Mouse (Mus musculus) kidney, adult 2 months (tissue): ENCODE results near the gene Ric3. TPM values are rescaled to one million over a fixed set of nuclear protein-coding genes. Genes with fewer than 3 reads are reported as not detected.
A peak's percentile ranks its signal among the peaks of the same experiment; 100 is the strongest.

Source experiments
- DNase-seq: peaks from one replicate; pipeline ENCODE4 v3.0.0; 2021
- H3K27ac ChIP-seq: fragments of 200-500 bp; 2 replicates; pipeline ENCODE4 v1.5.1; 2012; ENCODE audit warnings: low read depth, low read length, control low read depth, inconsistent platforms; ENCODE audit not compliant: insufficient read depth
- H3K27me3 ChIP-seq: fragments of 200-500 bp; replicated peaks from 2 replicates; pipeline ENCODE4 v1.6.1; 2012; ENCODE audit warnings: mild to moderate bottlenecking, moderate library complexity, low read length, inconsistent platforms; ENCODE audit not compliant: control insufficient read depth, insufficient read depth
- H3K36me3 ChIP-seq: fragments of 200-500 bp; 2 replicates; pipeline ENCODE4 v1.6.1; 2012; ENCODE audit warnings: mild to moderate bottlenecking, moderate library complexity, low read length, inconsistent platforms; ENCODE audit not compliant: control insufficient read depth, insufficient read depth
- H3K4me1 ChIP-seq: fragments of 200-500 bp; 2 replicates; pipeline ENCODE4 v1.6.1; 2011; ENCODE audit warnings: low read length; ENCODE audit not compliant: control insufficient read depth, insufficient read depth
- H3K4me3 ChIP-seq: fragments of 200-500 bp; 2 replicates; pipeline ENCODE4 v1.5.1; 2011; ENCODE audit warnings: mild to moderate bottlenecking, low read depth, low read length, control low read depth; ENCODE audit not compliant: insufficient read depth
- CTCF ChIP-seq: fragments of 200-500 bp; conservative IDR thresholded peaks from 2 replicates; pipeline ENCODE4 v1.5.1; 2011; ENCODE audit warnings: low read depth, mild to moderate bottlenecking, control low read depth, low read length, moderate library complexity, mixed read lengths; ENCODE audit not compliant: insufficient read depth, insufficient read length
- POLR2A ChIP-seq: fragments of 200-500 bp; IDR thresholded peaks from one replicate; pipeline ENCODE4 v1.6.1; 2011; ENCODE audit warnings: low read depth, low read length, control low read depth
- WGBS: fragments of 180-500 bp; shearing (Covaris S2); methylation state at CpG from one replicate; pipeline ENCODE4 v1.1.7; 2018; 5-methylcytosine and 5-hydroxymethylcytosine counted together
- polyA plus RNA-seq: library from polyadenylated mRNA; depleted of rRNA; stranded (reverse); fragments of >200 nt; gene quantifications from 2 replicates; pipeline ENCODE4 v1.2.3, GENCODE M21; 2012

Ric3 gene
- polyA plus RNA-seq, 1 experiment = 0.63 TPM

- Histone ChIP-seq H3K27ac (no peak overlapping the region), H3K27me3 (peaks cover 2% of the 10 kb centered on the region; the same call in 1 of the 2 replicates), H3K4me1 (no peaks in the 10 kb centered on the region), H3K4me3 (no peak overlapping the region), H3K36me3 (no peaks in the 10 kb centered on the region)
- WGBS = 96% methylated on average over 1 of the region's 1 CpGs
- TF ChIP-seq POLR2A = no peak
- no peak for TF ChIP-seq CTCF
- no peak for DNase-seq
These were observed 70.6 kb downstream of the Ric3 start for GRCm38 (mm10) chr7:109012575-109012974.

DNA sequence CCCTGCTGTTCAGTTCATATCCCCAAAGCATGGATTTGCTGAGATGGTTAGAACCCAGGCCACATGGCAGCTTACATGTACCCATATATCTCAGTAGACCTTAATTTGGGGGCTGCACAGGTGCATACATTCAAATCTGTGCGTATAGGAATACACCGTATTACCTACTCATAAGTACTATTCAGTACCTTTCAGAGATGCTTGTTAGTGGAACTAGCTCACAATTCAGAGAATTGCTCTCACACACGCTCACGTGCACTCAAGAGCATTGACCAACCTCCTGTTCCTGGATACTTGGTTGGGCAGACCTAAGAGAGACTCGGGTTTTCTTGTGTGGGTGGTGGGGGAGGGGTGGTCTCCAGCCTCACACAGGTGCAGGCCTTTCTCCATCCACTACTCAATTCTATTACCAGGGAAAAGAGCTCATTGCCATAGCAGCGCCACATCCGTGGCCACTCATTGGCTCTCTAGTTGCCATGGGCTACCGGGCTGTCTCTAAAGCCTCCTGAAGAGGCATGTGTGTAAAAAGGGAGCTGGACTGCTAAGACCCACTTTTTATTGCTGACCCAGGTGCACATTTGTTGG lies 71.4 kb downstream of the Ric3 start:
- Histone ChIP-seq H3K27me3 (peaks cover 2% of the 10 kb centered on the region; the same call in 1 of the 2 replicates), H3K4me3 (no peak overlapping the region), H3K36me3 (no peaks in the 10 kb centered on the region), H3K27ac (no peak overlapping the region), H3K4me1 (no peaks in the 10 kb centered on the region)
- DNase-seq = no peak
- WGBS = 60% methylated on average over 8 of the region's 8 CpGs
- TF ChIP-seq CTCF (no peak), POLR2A (no peak)

GRCm38 (mm10) chr7:109010720-109011595 lies 72.2 kb downstream of the Ric3 start:
- Histone ChIP-seq H3K27me3 (peaks cover 2% of the 10 kb centered on the region; the same call in 1 of the 2 replicates), H3K4me3 (no peak overlapping the region), H3K27ac (no peak overlapping the region), H3K4me1 (no peaks in the 10 kb centered on the region), H3K36me3 (no peaks in the 10 kb centered on the region)
- 4% methylated on average over 82 of the region's 82 CpGs for whole genome bisulfite sequencing
- TF ChIP-seq POLR2A (no peak), CTCF (no peak)
- no peak for DNase-seq

GRCm38 (mm10) chr7:109009260-109009659 lies 73.9 kb downstream of the Ric3 start:
- WGBS = 88% methylated on average over 1 of the region's 1 CpGs
- H3K4me3 ChIP-seq = no peak overlapping the region
- no peak for TF ChIP-seq CTCF
- no peak for TF ChIP-seq POLR2A
- DNase-seq = no peak
- H3K27me3 ChIP-seq = peaks cover 2% of the 10 kb centered on the region; the same call in 1 of the 2 replicates
- no peaks in the 10 kb centered on the region for H3K4me1 ChIP-seq
- no peaks in the 10 kb centered on the region for H3K36me3 ChIP-seq
- H3K27ac ChIP-seq = no peak overlapping the region

DNA sequence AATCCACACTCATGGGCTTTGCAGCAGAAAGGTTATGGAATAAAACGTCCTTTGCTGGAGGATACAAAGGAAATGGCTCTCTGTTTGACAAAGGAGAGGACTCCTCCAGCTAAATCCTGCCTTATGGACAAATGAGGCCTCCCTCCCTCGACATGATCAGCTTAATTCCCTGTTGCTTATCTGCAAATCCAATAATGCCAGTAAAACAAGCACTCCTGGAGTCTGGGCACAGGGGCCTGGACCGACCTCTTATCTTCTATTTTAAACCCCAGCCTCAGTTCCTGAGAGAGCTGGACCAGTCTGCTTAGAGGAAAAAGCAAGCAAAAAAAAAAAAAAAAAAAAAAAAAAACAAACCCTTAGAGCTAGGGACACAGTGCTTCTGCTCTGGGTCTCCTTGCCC lies 79.5 kb downstream of the Ric3 start:
- no peak for TF ChIP-seq CTCF
- no peak for TF ChIP-seq POLR2A
- 56% methylated on average over 3 of the region's 3 CpGs for WGBS
- DNase-seq = no peak
- no peak overlapping the region for H3K4me3 ChIP-seq
- H3K27me3 ChIP-seq = no peaks in the 10 kb centered on the region
- H3K27ac ChIP-seq = no peak overlapping the region
- no peaks in the 10 kb centered on the region for H3K36me3 ChIP-seq
- H3K4me1 ChIP-seq = no peaks in the 10 kb centered on the region

DNA sequence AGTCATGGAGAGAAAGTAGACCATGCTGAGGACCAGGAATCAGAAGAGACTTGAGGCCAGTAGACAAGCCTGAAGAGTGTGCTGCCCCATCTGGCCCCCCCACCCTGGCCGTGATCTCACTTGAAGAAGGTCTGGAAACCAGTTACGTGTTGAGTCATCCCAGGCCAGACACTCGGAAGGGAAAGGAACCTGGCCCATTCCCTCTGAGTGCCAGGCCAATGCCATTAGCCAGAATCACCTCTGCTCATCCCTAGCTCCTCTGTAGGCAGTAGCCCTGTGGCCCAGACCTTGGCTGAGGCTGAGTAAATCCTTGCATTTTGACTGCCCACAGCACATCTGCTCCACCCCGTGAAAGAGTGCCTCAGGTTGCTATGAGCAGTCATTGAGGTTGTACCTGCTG lies 81.2 kb downstream of the Ric3 start:
- Histone ChIP-seq H3K4me3 (no peak overlapping the region), H3K36me3 (no peaks in the 10 kb centered on the region), H3K27me3 (no peaks in the 10 kb centered on the region), H3K27ac (no peak overlapping the region), H3K4me1 (no peaks in the 10 kb centered on the region)
- DNase-seq = no peak
- WGBS = 75% methylated on average over 4 of the region's 4 CpGs
- TF ChIP-seq POLR2A (no peak), CTCF (no peak)

DNA sequence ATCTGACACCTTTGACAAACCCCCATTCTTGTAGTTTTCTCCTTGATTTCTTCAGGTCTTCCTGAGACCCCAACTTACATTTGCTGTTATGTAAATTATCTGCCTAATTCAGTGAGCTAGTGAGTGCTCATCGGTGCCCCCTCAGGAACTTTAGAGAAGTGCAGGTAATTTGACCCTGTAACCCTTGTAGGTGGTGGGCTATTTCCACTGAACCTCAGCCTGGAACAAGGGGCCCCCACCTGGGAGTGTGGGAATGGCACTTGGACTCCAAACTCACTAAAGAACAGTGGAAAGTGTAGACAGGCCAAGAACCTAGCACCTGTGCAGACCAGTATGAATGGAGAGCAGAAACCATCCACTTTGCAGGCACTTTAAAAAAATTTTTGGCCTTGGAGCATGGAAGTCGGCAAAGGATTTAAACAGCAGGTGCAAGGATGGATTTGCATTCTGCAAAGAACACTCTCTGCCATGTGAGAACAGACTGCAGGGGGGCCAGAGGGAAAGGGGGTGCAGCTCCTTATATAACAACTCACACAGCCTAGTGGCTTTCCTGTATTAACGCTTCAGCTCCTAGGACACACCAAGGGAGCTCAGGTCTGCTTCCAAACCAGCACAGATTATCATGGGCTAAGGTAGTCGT lies 82.7 kb downstream of the Ric3 start:
- no peaks in the 10 kb centered on the region for H3K4me1 ChIP-seq
- 54% methylated on average over 4 of the region's 4 CpGs for WGBS
- peak; percentile 15 for DNase-seq

More for the DNA sequence above, 82.7 kb downstream of the Ric3 start:
- TF ChIP-seq POLR2A = no peak
- TF ChIP-seq CTCF = no peak
- Histone ChIP-seq H3K4me3 (no peak overlapping the region), H3K27ac (no peak overlapping the region), H3K27me3 (no peaks in the 10 kb centered on the region), H3K36me3 (no peaks in the 10 kb centered on the region)
